Mouse (Mus musculus) testis, adult 2 months (tissue): ENCODE measurements at regions not wholly inside any gene's neighbourhood (a gene's known extent, or its start where the extent isn't known, plus 50 kb on each side); places are given as distances from the start of the nearest gene placed in this dataset.

Experiments
- CTCF ChIP-seq: fragments of 200-500 bp; IDR thresholded peaks from 2 replicates; pipeline ENCODE4 v1.5.1; 2012; ENCODE audit warnings: low read depth, mild to moderate bottlenecking, inconsistent platforms, low read length, moderate library complexity; ENCODE audit not compliant: control insufficient read depth, insufficient read depth, insufficient replicate concordance
- POLR2A ChIP-seq: fragments of 200-500 bp; IDR thresholded peaks from 2 replicates; pipeline ENCODE4 v1.6.1; 2012; ENCODE audit warnings: low read depth, mild to moderate bottlenecking, inconsistent platforms, low read length, moderate library complexity; ENCODE audit not compliant: control insufficient read depth

GRCm38 (mm10) chr10:100161117-100161516 is 145.7 kb downstream of the Kitl start:
- TF ChIP-seq CTCF (no peak), POLR2A (no peak)
